Mouse (Mus musculus): ENCODE data around the gene Cdipt. TPM values are rescaled to one million over a fixed set of nuclear protein-coding genes. Genes with fewer than 3 reads are reported as not detected.
A peak's percentile ranks its signal among the peaks of the same experiment; 100 is the strongest.

Cdipt gene
- polyA plus RNA-seq, 1 experiment, result 237 TPM

DNA sequence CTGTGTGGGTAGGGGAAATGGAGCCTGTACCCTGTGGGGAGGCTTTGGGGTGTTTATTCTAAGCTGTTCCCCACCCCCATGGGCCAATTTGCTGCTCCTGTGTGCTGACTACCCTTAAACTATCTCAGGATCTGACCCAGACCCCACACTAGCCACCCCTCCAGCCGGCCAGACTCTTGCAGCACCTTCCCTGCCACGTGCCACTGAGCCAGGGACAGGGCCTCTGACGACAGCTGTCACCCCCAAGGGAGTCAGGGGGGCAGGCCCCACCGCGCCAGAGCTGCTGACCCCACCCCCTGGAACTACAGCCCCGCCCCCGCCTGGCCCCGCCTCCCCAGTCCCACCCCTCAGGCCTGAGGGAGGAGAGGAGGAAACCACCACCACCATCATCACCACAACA is 23.1 kb upstream of the Cdipt start:
- H3K27me3 ChIP-seq (replicated peaks; ENCODE audit: control insufficient read depth, insufficient read depth, low read length), result no peaks in the 10 kb centered on the region
- TF ChIP-seq POLR2A (IDR thresholded peaks at IDR 0.05; ENCODE audit: low read depth, low read length), result no peak
- no peak for TF ChIP-seq CTCF (conservative IDR thresholded peaks at IDR 0.05; ENCODE audit: insufficient read depth, insufficient read length, low read depth, low read length)
- peaks cover 3% of the 10 kb centered on the region; the same call in 1 of the 2 replicates for H3K4me1 ChIP-seq (ENCODE audit: control insufficient read depth, insufficient read depth, low read length)
- no peak overlapping the region for H3K27ac ChIP-seq (ENCODE audit: insufficient read depth, low read depth, low read length)
- H3K4me3 ChIP-seq (ENCODE audit: insufficient read depth, low read depth, low read length), result no peak overlapping the region
- no peaks in the 10 kb centered on the region for H3K36me3 ChIP-seq (ENCODE audit: control insufficient read depth, insufficient read depth, low read length)
- no peak for DNase-seq
- WGBS, result 3% methylated on average over 8 of the region's 8 CpGs

DNA sequence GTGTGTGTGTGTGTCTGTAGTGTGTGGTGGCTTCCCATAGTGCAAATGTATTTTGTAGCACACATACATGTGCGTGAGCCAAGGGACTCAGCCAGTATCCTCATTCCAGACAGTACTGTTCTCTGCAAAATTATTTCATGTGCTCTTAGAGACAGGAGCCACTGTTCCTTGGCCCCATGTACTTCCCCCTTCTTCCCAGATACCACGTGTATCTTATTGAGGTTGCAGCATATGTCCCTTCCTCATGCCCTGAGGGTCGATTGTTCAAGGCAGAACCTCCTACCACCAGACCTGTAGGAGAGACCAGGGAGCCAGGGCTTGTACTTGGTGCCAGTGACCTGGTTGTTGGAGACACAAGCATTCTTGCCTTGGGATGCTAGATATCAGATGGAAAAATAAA is 20.6 kb upstream of the Cdipt start:
- Histone ChIP-seq H3K36me3 (ENCODE audit: control insufficient read depth, insufficient read depth, low read length) (no peaks in the 10 kb centered on the region), H3K27ac (ENCODE audit: insufficient read depth, low read depth, low read length) (no peak overlapping the region), H3K4me3 (ENCODE audit: insufficient read depth, low read depth, low read length) (no peak overlapping the region), H3K27me3 (replicated peaks; ENCODE audit: control insufficient read depth, insufficient read depth, low read length) (no peaks in the 10 kb centered on the region), H3K4me1 (ENCODE audit: control insufficient read depth, insufficient read depth, low read length) (no peaks in the 10 kb centered on the region)
- TF ChIP-seq POLR2A (IDR thresholded peaks at IDR 0.05; ENCODE audit: low read depth, low read length), result no peak
- TF ChIP-seq CTCF (conservative IDR thresholded peaks at IDR 0.05; ENCODE audit: insufficient read depth, insufficient read length, low read depth, low read length), result no peak
- DNase-seq, result no peak
- WGBS, result 61% methylated on average over 3 of the region's 3 CpGs

- no peak for TF ChIP-seq POLR2A (IDR thresholded peaks at IDR 0.05; ENCODE audit: low read depth, low read length)
- TF ChIP-seq CTCF (conservative IDR thresholded peaks at IDR 0.05; ENCODE audit: insufficient read depth, insufficient read length, low read depth, low read length), result no peak
- H3K4me3 ChIP-seq (ENCODE audit: insufficient read depth, low read depth, low read length), result no peak overlapping the region
- H3K27ac ChIP-seq (ENCODE audit: insufficient read depth, low read depth, low read length), result no peak overlapping the region
- no peaks in the 10 kb centered on the region for H3K4me1 ChIP-seq (ENCODE audit: control insufficient read depth, insufficient read depth, low read length)
- no peaks in the 10 kb centered on the region for H3K27me3 ChIP-seq (replicated peaks; ENCODE audit: control insufficient read depth, insufficient read depth, low read length)
- no peak for DNase-seq
- WGBS, result 53% methylated on average over 9 of the region's 9 CpGs
- no peaks in the 10 kb centered on the region for H3K36me3 ChIP-seq (ENCODE audit: control insufficient read depth, insufficient read depth, low read length)
Measured at GRCm38 (mm10) chr7:126959780-126960179, 15.9 kb upstream of the Cdipt start.

DNA sequence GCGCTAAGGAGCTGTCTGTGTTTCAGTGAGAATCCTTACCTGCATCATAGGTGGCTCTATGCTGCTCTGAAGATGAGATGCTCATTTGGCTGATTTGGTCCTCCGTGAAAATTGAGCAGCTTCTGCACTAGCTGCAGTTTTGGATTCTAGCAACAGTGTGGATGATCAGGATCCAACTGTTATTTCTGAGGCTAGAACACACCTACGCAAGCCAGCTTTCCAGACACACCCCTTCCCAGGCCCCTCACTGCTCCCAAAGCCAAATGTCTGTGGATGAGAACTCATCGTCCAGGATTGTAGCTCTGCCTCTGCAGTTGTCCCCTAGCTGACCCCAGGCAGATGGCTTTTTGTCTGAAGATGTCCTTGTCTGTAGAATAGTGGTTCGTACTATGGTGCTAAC is 14.6 kb upstream of the Cdipt start:
- TF ChIP-seq POLR2A (IDR thresholded peaks at IDR 0.05; ENCODE audit: low read depth, low read length) (no peak), CTCF (conservative IDR thresholded peaks at IDR 0.05; ENCODE audit: insufficient read depth, insufficient read length, low read depth, low read length) (no peak)
- H3K36me3 ChIP-seq (ENCODE audit: control insufficient read depth, insufficient read depth, low read length), result no peaks in the 10 kb centered on the region
- H3K4me1 ChIP-seq (ENCODE audit: control insufficient read depth, insufficient read depth, low read length), result no peaks in the 10 kb centered on the region
- no peak overlapping the region for H3K4me3 ChIP-seq (ENCODE audit: insufficient read depth, low read depth, low read length)
- 86% methylated on average over 5 of the region's 5 CpGs for WGBS
- H3K27ac ChIP-seq (ENCODE audit: insufficient read depth, low read depth, low read length), result no peak overlapping the region
- H3K27me3 ChIP-seq (replicated peaks; ENCODE audit: control insufficient read depth, insufficient read depth, low read length), result no peaks in the 10 kb centered on the region
- no peak for DNase-seq

- H3K36me3 ChIP-seq (ENCODE audit: control insufficient read depth, insufficient read depth, low read length), result no peaks in the 10 kb centered on the region
- WGBS, result 86% methylated on average over 4 of the region's 4 CpGs
- no peaks in the 10 kb centered on the region for H3K27me3 ChIP-seq (replicated peaks; ENCODE audit: control insufficient read depth, insufficient read depth, low read length)
- DNase-seq, result no peak
- no peaks in the 10 kb centered on the region for H3K4me1 ChIP-seq (ENCODE audit: control insufficient read depth, insufficient read depth, low read length)
- H3K27ac ChIP-seq (ENCODE audit: insufficient read depth, low read depth, low read length), result no peak overlapping the region
- no peak for TF ChIP-seq POLR2A (IDR thresholded peaks at IDR 0.05; ENCODE audit: low read depth, low read length)
- no peak for TF ChIP-seq CTCF (conservative IDR thresholded peaks at IDR 0.05; ENCODE audit: insufficient read depth, insufficient read length, low read depth, low read length)
- no peak overlapping the region for H3K4me3 ChIP-seq (ENCODE audit: insufficient read depth, low read depth, low read length)
Measured at GRCm38 (mm10) chr7:126961965-126962364, 13.7 kb upstream of the Cdipt start.

DNA sequence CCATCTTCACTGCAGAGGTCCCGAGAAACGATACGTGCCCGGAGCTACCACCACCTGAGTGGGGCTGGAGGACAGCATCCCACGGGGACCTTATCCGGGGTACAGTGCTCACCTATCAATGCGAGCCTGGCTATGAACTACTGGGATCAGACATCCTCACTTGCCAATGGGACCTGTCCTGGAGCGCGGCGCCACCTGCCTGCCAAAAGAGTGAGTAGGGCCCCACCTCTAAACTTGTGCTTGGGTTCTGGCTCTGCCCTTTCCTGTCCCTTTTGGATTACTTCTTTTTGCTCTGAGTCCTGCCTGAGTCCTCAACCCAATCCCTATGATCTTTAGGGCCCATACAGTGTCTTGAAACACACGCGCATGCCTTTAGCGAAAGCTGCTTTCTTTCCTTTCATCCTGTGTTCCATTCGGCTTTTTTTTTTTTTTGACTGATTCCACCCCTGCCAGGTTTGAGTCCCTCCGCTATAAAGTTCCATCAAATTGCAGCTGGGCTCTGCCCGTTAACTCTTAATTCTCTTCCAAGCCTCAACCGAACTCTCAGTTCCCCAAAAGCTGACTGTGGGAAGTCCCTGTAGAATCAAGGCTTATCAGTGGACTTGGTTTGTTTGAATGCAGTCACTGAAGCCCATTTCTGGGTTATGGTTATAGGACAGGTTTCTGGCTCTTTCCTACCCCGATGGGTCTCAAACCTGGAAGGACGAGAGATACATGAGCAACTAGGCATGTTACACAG is 12.0 kb upstream of the Cdipt start:
- no peaks in the 10 kb centered on the region for H3K4me1 ChIP-seq (ENCODE audit: control insufficient read depth, insufficient read depth, low read length)
- H3K36me3 ChIP-seq (ENCODE audit: control insufficient read depth, insufficient read depth, low read length), result no peaks in the 10 kb centered on the region
- WGBS, result 24% methylated on average over 19 of the region's 19 CpGs
- H3K4me3 ChIP-seq (ENCODE audit: insufficient read depth, low read depth, low read length), result no peak overlapping the region
- H3K27ac ChIP-seq (ENCODE audit: insufficient read depth, low read depth, low read length), result no peak overlapping the region
- H3K27me3 ChIP-seq (replicated peaks; ENCODE audit: control insufficient read depth, insufficient read depth, low read length), result no peaks in the 10 kb centered on the region
- TF ChIP-seq CTCF (conservative IDR thresholded peaks at IDR 0.05; ENCODE audit: insufficient read depth, insufficient read length, low read depth, low read length) (peak; percentile 80), POLR2A (IDR thresholded peaks at IDR 0.05; ENCODE audit: low read depth, low read length) (no peak)
- DNase-seq, result peak; percentile 73

DNA sequence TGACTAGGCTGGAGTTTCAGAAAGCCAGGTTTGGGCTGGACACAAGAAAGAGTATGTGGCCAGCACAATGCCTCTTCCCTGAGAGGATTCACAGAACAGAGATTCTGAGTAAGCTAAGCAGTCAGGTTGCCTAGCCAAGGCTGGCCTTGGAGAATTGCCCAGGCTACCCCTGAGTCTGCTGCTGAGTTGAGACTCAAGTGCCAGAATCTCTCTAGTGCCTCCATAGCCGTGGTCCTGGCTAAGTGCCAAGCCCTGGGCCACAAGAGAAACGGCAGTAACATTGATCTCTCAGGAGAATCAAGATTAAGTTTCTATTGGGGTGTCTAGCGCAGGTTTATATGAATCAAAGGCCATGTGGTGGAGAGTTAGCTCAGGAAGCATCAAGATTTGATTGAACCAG is 10.1 kb upstream of the Cdipt start:
- H3K4me3 ChIP-seq (ENCODE audit: insufficient read depth, low read depth, low read length), result no peak overlapping the region
- TF ChIP-seq POLR2A (IDR thresholded peaks at IDR 0.05; ENCODE audit: low read depth, low read length), result no peak
- WGBS, result 40% methylated on average over 3 of the region's 3 CpGs
- H3K4me1 ChIP-seq (ENCODE audit: control insufficient read depth, insufficient read depth, low read length), result no peaks in the 10 kb centered on the region
- no peak overlapping the region for H3K27ac ChIP-seq (ENCODE audit: insufficient read depth, low read depth, low read length)
- DNase-seq, result no peak
- H3K36me3 ChIP-seq (ENCODE audit: control insufficient read depth, insufficient read depth, low read length), result no peaks in the 10 kb centered on the region
- no peaks in the 10 kb centered on the region for H3K27me3 ChIP-seq (replicated peaks; ENCODE audit: control insufficient read depth, insufficient read depth, low read length)

Data from kidney, adult 2 months (tissue).